Mouse (Mus musculus) right cerebral cortex, postnatal 10 days (tissue): ENCODE measurements at regions not wholly inside any gene's neighbourhood (a gene's known extent, or its start where the extent isn't known, plus 50 kb on each side); places are given as distances from the start of the nearest gene placed in this dataset.
"Not testable (repeated sequence)": the region's sequence is repeated elsewhere in the genome, so short reads cannot be mapped to it uniquely, and the experiment has no call there.

Experiments used
- DNase-seq, 2 experiments: peaks; one replicate each; pipeline ENCODE4 v3.0.0; 2021; ENCODE audit warnings: low spot score in 2 of 2

- DNase-seq = no peak
Observed at GRCm38 (mm10) chr12:43326714-43327334, 883.3 kb downstream of the Dnajb9 start.

- DNase-seq = peak; percentile 23
Observed at GRCm38 (mm10) chr12:43310293-43310692, 899.8 kb downstream of the Dnajb9 start.

GRCm38 (mm10) chr12:43306502-43307051 is 903.5 kb downstream of the Dnajb9 start:
- DNase-seq = no peak

GRCm38 (mm10) chr12:43300504-43300903 is 909.6 kb downstream of the Dnajb9 start:
- no peak for DNase-seq

- no peak for DNase-seq
Observed at GRCm38 (mm10) chr12:43280442-43280841, 929.7 kb downstream of the Dnajb9 start.

GRCm38 (mm10) chr12:43265016-43265415 is 945.1 kb downstream of the Dnajb9 start:
- DNase-seq = no peak

GRCm38 (mm10) chr12:43263845-43264244 is 946.3 kb downstream of the Dnajb9 start:
- DNase-seq = no peak

GRCm38 (mm10) chr12:43225950-43226349 is 984.2 kb downstream of the Dnajb9 start:
- DNase-seq = no peak

- no peak for DNase-seq
Observed at GRCm38 (mm10) chr12:43223768-43224435, 986.2 kb downstream of the Dnajb9 start.

GRCm38 (mm10) chr12:43212341-43212740 is 997.8 kb downstream of the Dnajb9 start:
- not testable (repeated sequence) for DNase-seq

- DNase-seq = no peak
Observed at GRCm38 (mm10) chr12:43204589-43204988, 1005.5 kb downstream of the Dnajb9 start.
